Mouse (Mus musculus) hindbrain, embryonic 10.5 days (tissue): ENCODE measurements at regions not wholly inside any gene's neighbourhood (a gene's known extent, or its start where the extent isn't known, plus 50 kb on each side); places are given as distances from the start of the nearest gene placed in this dataset.

Source experiments
- DNase-seq: peaks from one replicate; pipeline ENCODE4 v3.0.0-alpha.2; 2017; ENCODE audit warnings: low spot score
- H3K27ac ChIP-seq: fragments of 300-500 bp; sonication (generic); 2 replicates; pipeline ENCODE4 v1.5.1; 2016; ENCODE audit warnings: mild to moderate bottlenecking, moderate library complexity
- H3K27me3 ChIP-seq: fragments of 300-500 bp; sonication (generic); 2 replicates; pipeline ENCODE4 v1.6.1; 2016; ENCODE audit warnings: mild to moderate bottlenecking; ENCODE audit not compliant: poor library complexity, insufficient read depth, severe bottlenecking
- H3K36me3 ChIP-seq: fragments of 300-500 bp; sonication (generic); 2 replicates; pipeline ENCODE4 v1.6.1; 2016; ENCODE audit warnings: mild to moderate bottlenecking, moderate library complexity
- H3K4me1 ChIP-seq: fragments of 300-500 bp; sonication (generic); replicated peaks from 2 replicates; pipeline ENCODE4 v1.6.1; 2016; ENCODE audit warnings: mild to moderate bottlenecking
- H3K4me3 ChIP-seq: fragments of 300-500 bp; sonication (generic); 2 replicates; pipeline ENCODE4 v1.5.1; 2016; ENCODE audit warnings: mild to moderate bottlenecking, moderate library complexity
- H3K9me3 ChIP-seq: fragments of 300-500 bp; sonication (generic); 2 replicates; pipeline ENCODE4 v1.6.1; 2016; ENCODE audit warnings: mild to moderate bottlenecking, moderate library complexity
- WGBS: fragments of 180-500 bp; shearing (Covaris S2); methylation state at CpG from one replicate; pipeline ENCODE4 v1.1.7; 2016; 5-methylcytosine and 5-hydroxymethylcytosine counted together

DNA sequence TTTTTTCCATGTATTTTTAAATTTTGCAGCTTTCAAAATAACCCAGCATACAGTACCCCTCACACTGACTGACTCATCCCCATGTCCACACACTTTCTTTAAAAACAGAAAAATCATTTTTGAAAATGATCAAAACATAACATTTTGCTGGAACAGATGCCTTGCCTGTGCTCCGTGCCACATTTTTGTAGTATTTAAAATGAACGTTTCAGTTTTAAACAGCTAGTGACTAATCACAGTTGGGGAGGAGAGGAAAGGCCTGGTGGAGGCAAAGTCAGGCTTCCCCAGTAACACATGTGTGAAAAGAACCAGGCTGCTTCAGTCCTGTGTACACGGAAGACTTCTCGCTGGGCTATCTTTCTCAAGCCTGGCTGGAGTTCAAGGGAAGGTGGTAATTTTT is 644.5 kb downstream of the Inhba start:
- no peaks in the 10 kb centered on the region for H3K36me3 ChIP-seq
- 89% methylated on average over 4 of the region's 4 CpGs for WGBS
- no peak for DNase-seq

GRCm38 (mm10) chr13:16659894-16660293 is 648.2 kb downstream of the Inhba start:
- no peak overlapping the region for H3K4me3 ChIP-seq
- H3K27ac ChIP-seq = no peak overlapping the region
- no peak for DNase-seq
- H3K27me3 ChIP-seq = no peaks in the 10 kb centered on the region
- no peaks in the 10 kb centered on the region for H3K9me3 ChIP-seq
- 86% methylated on average over 6 of the region's 6 CpGs for WGBS
- no peaks in the 10 kb centered on the region for H3K4me1 ChIP-seq
- no peaks in the 10 kb centered on the region for H3K36me3 ChIP-seq

More for the DNA sequence above, 644.5 kb downstream of the Inhba start:
- no peak overlapping the region for H3K27ac ChIP-seq
- no peaks in the 10 kb centered on the region for H3K9me3 ChIP-seq
- no peak overlapping the region for H3K4me3 ChIP-seq
- no peaks in the 10 kb centered on the region for H3K27me3 ChIP-seq
- H3K4me1 ChIP-seq = no peaks in the 10 kb centered on the region

DNA sequence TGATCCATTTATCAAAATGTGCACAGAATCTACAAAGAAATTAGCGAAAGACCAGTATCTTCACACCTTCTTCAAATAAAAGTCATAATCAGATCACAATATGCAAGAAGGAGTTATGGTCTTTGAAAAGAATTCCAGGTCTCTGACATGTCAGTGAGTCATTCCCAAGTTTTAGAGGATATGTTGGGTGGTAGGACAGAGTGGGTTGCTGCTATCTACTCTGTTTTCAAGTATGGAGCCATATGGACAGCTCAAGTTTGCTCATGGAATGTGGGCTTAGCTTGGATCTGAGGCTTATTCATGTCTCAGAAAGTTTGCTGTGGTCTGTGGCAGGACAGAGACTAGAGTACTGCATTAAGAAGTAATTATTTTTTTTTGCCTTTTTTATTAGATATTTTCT is 657.0 kb downstream of the Inhba start:
- Histone ChIP-seq H3K36me3 (no peaks in the 10 kb centered on the region), H3K27ac (no peak overlapping the region), H3K4me3 (no peak overlapping the region), H3K4me1 (no peaks in the 10 kb centered on the region), H3K9me3 (no peaks in the 10 kb centered on the region), H3K27me3 (no peaks in the 10 kb centered on the region)
- DNase-seq = no peak
- WGBS = 95% methylated on average over 1 of the region's 1 CpGs

GRCm38 (mm10) chr13:16669281-16669680 is 657.6 kb downstream of the Inhba start:
- H3K4me1 ChIP-seq = no peaks in the 10 kb centered on the region
- no peak overlapping the region for H3K27ac ChIP-seq
- 92% methylated on average over 1 of the region's 1 CpGs for WGBS
- no peaks in the 10 kb centered on the region for H3K27me3 ChIP-seq
- no peaks in the 10 kb centered on the region for H3K9me3 ChIP-seq
- H3K4me3 ChIP-seq = no peak overlapping the region
- no peak for DNase-seq
- no peaks in the 10 kb centered on the region for H3K36me3 ChIP-seq

- Histone ChIP-seq H3K9me3 (no peaks in the 10 kb centered on the region), H3K4me3 (no peak overlapping the region), H3K4me1 (no peaks in the 10 kb centered on the region), H3K27me3 (no peaks in the 10 kb centered on the region), H3K27ac (no peak overlapping the region), H3K36me3 (no peaks in the 10 kb centered on the region)
- no peak for DNase-seq
- 88% methylated on average over 5 of the region's 5 CpGs for WGBS
Observed at GRCm38 (mm10) chr13:16670047-16670733, 658.5 kb downstream of the Inhba start.

GRCm38 (mm10) chr13:16670736-16671135 is 659.1 kb downstream of the Inhba start:
- no peak overlapping the region for H3K27ac ChIP-seq
- H3K36me3 ChIP-seq = no peaks in the 10 kb centered on the region
- H3K27me3 ChIP-seq = no peaks in the 10 kb centered on the region
- no peak for DNase-seq
- H3K9me3 ChIP-seq = no peaks in the 10 kb centered on the region
- no peak overlapping the region for H3K4me3 ChIP-seq
- H3K4me1 ChIP-seq = no peaks in the 10 kb centered on the region

- Histone ChIP-seq H3K4me3 (no peak overlapping the region), H3K27ac (no peak overlapping the region), H3K9me3 (no peaks in the 10 kb centered on the region), H3K27me3 (no peaks in the 10 kb centered on the region), H3K36me3 (no peaks in the 10 kb centered on the region), H3K4me1 (no peaks in the 10 kb centered on the region)
- DNase-seq = no peak
- 77% methylated on average over 1 of the region's 1 CpGs for WGBS
Observed at GRCm38 (mm10) chr13:16676873-16677272, 665.2 kb downstream of the Inhba start.

DNA sequence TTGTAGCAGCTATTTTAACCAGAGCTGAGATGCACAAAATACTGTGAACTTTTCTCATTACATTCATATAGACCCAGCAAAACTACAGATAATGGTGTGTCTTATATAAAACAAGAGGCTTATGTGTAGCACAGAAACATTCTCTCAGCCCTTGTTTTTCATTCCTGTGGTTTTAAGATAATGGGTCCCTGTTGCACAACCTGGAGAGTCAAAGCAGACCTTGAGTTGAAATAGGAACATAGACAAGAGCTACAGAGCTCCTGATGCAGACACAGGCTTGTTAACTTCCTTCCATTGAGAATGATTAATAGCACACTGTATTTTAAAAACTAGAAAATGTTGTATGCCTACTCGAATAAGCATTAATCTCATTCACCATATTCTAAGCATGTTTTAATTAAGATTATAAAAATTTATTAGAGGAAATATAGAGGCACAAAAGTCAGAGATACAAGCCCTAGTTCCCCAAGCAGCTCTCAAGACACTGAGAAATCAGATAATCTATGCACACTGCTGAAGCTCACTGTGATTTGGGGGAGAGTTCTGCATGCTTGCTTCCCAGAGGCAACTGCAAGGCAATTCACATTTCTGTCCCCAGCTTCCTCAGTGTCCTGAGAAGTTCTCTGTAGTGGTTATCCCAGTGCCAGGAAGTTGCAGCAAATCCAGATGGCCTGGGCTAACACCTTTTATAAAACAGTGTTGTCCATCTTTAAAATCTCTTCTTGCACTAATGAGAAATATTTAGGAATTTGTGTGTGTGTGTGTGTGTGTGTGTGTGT is 666.8 kb downstream of the Inhba start:
- no peaks in the 10 kb centered on the region for H3K4me1 ChIP-seq
- no peak overlapping the region for H3K4me3 ChIP-seq
- no peaks in the 10 kb centered on the region for H3K9me3 ChIP-seq
- H3K27me3 ChIP-seq = no peaks in the 10 kb centered on the region
- WGBS = 73% methylated on average over 1 of the region's 1 CpGs
- H3K36me3 ChIP-seq = no peaks in the 10 kb centered on the region
- H3K27ac ChIP-seq = no peak overlapping the region
- DNase-seq = no peak

DNA sequence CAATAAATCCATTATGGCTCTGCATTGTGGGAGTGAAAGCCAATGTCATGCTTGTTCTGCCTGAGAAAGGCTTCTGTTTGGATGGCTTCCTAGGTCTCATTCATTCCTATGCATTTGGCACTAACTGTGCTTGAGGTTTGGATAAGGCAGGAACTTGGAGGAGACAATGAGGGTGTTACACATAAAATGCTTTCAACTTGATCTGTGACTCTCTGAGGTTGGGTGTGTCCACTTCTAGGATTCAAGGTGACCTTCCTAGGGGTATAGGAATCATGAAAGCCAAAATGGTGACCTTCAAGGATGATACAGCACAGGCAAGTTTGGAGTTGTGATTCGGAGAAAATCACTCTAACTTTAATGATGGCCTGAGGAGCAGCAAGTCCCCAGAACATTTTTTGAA is 682.5 kb downstream of the Inhba start:
- H3K4me3 ChIP-seq = no peak overlapping the region
- no peak for DNase-seq
- H3K27me3 ChIP-seq = no peaks in the 10 kb centered on the region
- WGBS = 84% methylated on average over 1 of the region's 1 CpGs
- H3K4me1 ChIP-seq = no peaks in the 10 kb centered on the region
- no peaks in the 10 kb centered on the region for H3K9me3 ChIP-seq
- H3K36me3 ChIP-seq = no peaks in the 10 kb centered on the region
- no peak overlapping the region for H3K27ac ChIP-seq

DNA sequence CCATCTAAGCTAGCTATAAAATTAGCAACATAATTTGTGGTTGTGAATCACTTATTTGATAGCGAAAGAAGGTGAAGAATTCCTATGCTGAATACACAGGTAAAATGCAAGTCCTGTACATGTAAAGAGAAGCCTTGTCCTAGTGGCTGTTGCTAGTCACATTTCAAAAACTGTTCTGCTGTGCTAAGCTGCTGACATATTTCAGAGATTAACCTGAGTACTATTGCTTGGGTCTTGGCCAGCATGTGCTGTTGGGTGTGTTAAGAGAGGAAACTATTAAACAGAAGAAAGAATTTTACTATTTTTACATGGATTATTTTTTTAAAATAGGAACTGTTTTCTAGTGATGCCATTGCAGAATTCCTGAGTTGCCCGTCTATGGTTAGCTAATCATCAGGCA is 689.3 kb downstream of the Inhba start:
- peaks cover 2% of the 10 kb centered on the region; the same call in 1 of the 2 replicates for H3K4me1 ChIP-seq
- no peaks in the 10 kb centered on the region for H3K27me3 ChIP-seq
- no peaks in the 10 kb centered on the region for H3K36me3 ChIP-seq
- WGBS = 86% methylated on average over 2 of the region's 2 CpGs
- DNase-seq = no peak
- H3K27ac ChIP-seq = no peak overlapping the region
- H3K9me3 ChIP-seq = no peaks in the 10 kb centered on the region
- H3K4me3 ChIP-seq = no peak overlapping the region

DNA sequence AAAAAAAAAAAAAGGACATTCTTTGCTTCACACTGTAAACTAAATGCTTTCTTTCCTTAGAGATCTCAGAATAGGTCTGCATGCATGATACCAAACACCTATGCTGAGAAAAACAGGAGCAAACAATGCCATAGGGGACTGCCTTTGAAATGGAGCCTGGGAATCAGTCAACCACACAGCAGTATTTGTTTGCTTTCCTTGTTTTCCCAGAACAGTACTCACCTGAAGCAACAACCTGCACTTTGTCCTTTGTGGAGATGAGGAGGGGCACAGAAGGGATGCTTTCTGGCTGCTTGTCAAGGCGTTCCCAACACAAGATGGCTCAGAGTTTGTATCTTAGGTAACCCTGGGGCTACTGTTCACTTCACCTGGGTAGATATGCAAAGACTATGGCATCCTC is 690.5 kb downstream of the Inhba start:
- H3K27me3 ChIP-seq = no peaks in the 10 kb centered on the region
- H3K4me3 ChIP-seq = no peak overlapping the region
- H3K36me3 ChIP-seq = no peaks in the 10 kb centered on the region
- peaks cover 5% of the 10 kb centered on the region; the same call in 1 of the 2 replicates for H3K4me1 ChIP-seq
- H3K27ac ChIP-seq = no peak overlapping the region
- DNase-seq = no peak
- 54% methylated on average over 1 of the region's 1 CpGs for WGBS
- H3K9me3 ChIP-seq = no peaks in the 10 kb centered on the region

DNA sequence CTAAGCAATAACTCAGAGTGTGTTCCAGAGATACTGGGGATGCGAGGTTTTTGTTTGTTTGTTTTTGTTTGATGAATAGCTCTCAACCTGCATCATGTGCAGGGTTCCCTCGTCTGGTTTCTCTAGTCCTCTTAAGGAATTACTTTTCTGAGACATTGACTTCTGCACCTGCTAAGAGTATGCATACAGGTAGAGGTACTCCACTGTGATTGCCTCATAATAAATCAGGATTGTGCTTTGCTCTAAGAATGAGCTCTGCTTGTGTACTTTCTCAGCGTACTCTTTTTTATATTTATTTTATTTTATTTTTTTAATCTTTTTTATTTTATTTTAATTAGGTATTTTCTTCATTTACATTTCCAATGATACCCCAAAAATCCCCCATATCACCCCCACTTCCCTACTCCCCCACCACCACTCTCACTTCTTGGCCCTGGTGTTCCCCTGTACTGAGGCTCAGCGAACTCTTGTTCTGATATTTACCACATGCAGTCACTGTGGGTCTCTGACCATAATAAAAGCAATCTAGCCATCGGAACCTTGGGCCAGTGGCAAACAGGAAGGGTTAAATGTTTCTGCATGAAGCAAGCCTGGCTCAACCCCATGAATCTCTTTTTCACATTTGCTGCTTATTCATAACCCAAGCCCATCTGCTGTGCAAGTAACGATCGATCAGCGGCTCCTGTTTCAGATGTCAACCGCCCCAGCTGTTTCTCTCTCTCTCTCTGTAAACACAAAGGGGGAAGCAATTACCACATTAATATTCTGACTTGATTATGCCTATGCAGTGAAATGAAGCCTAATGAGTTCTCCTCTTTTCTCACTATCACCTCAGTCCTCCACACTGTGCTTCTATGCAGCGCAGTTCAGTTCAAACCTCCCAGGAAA is 693.8 kb downstream of the Inhba start:
- Histone ChIP-seq H3K27ac (peak overlapping the region; percentile 40; the same call in 1 of the 2 replicates), H3K36me3 (no peaks in the 10 kb centered on the region), H3K4me1 (peaks cover 5% of the 10 kb centered on the region; the same call in 1 of the 2 replicates), H3K9me3 (no peaks in the 10 kb centered on the region), H3K4me3 (no peak overlapping the region), H3K27me3 (no peaks in the 10 kb centered on the region)
- DNase-seq = peak; percentile 36
- WGBS = 72% methylated on average over 10 of the region's 10 CpGs

- H3K27ac ChIP-seq = peak overlapping the region; percentile 40; the same call in 1 of the 2 replicates
- DNase-seq = no peak
- no peak overlapping the region for H3K4me3 ChIP-seq
- WGBS = 56% methylated on average over 1 of the region's 1 CpGs
- no peaks in the 10 kb centered on the region for H3K9me3 ChIP-seq
- H3K36me3 ChIP-seq = no peaks in the 10 kb centered on the region
- no peaks in the 10 kb centered on the region for H3K27me3 ChIP-seq
- peaks cover 5% of the 10 kb centered on the region; the same call in 1 of the 2 replicates for H3K4me1 ChIP-seq
Observed at GRCm38 (mm10) chr13:16706105-16706442, 694.4 kb downstream of the Inhba start.
